Mouse (Mus musculus) kidney, adult 18-20 months (tissue): Measurements from ENCODE around the gene Gm38431.

Experiments
- DNase-seq: peaks from one replicate; pipeline ENCODE4 v3.0.0; 2021

Gm38431 gene

GRCm38 (mm10) chr9:21091707-21092320 lies at the start of gene Gm38431, which contains the start of gene Raver1:
Gm38431 (minus strand) TSS chr9:21091997.
Raver1 (minus strand) TSS chr9:21092008.
- DNase-seq: peak; percentile 98

- DNase-seq: no peak
Observed at GRCm38 (mm10) chr9:21138386-21138785, 46.6 kb upstream of the Gm38431 start.

- peak; percentile 71 for DNase-seq
Observed at GRCm38 (mm10) chr9:21137229-21137628, 45.4 kb upstream of the Gm38431 start.

GRCm38 (mm10) chr9:21136401-21136800 lies 44.6 kb upstream of the Gm38431 start:
- DNase-seq: no peak

- no peak for DNase-seq
Observed at GRCm38 (mm10) chr9:21135941-21136381, 44.2 kb upstream of the Gm38431 start.

- no peak for DNase-seq
Observed at GRCm38 (mm10) chr9:21135329-21135890, 43.6 kb upstream of the Gm38431 start.

- DNase-seq: peak; percentile 27
Observed at GRCm38 (mm10) chr9:21134595-21135328, 43.0 kb upstream of the Gm38431 start.

GRCm38 (mm10) chr9:21133064-21133707 lies 41.4 kb upstream of the Gm38431 start:
- DNase-seq: no peak

- DNase-seq: peak; percentile 33
Observed at GRCm38 (mm10) chr9:21132102-21132775, 40.4 kb upstream of the Gm38431 start.

GRCm38 (mm10) chr9:21131059-21131956 lies 39.5 kb upstream of the Gm38431 start, which contains the start of gene Tyk2:
Tyk2 (minus strand) TSS chr9:21131243.
- peak; percentile 88 for DNase-seq

GRCm38 (mm10) chr9:21126259-21126627 lies 34.4 kb upstream of the Gm38431 start:
- no peak for DNase-seq

- DNase-seq: no peak
Observed at GRCm38 (mm10) chr9:21125502-21126258, 33.9 kb upstream of the Gm38431 start.

- no peak for DNase-seq
Observed at GRCm38 (mm10) chr9:21124837-21125236, 33.0 kb upstream of the Gm38431 start.

- DNase-seq: no peak
Observed at GRCm38 (mm10) chr9:21121483-21121882, 29.7 kb upstream of the Gm38431 start.

GRCm38 (mm10) chr9:21117073-21117472 lies 25.3 kb upstream of the Gm38431 start:
- DNase-seq: no peak

GRCm38 (mm10) chr9:21115105-21115504 lies 23.3 kb upstream of the Gm38431 start:
- DNase-seq: no peak

- no peak for DNase-seq
Observed at GRCm38 (mm10) chr9:21114190-21114589, 22.4 kb upstream of the Gm38431 start.

- no peak for DNase-seq
Observed at GRCm38 (mm10) chr9:21113751-21114150, 22.0 kb upstream of the Gm38431 start.

- no peak for DNase-seq
Observed at GRCm38 (mm10) chr9:21107607-21108237, 15.9 kb upstream of the Gm38431 start.

GRCm38 (mm10) chr9:21105760-21106564 lies 14.2 kb upstream of the Gm38431 start:
- DNase-seq: no peak
